Mouse (Mus musculus): Measurements from ENCODE around the gene Tiam1.
A peak's percentile ranks its signal among the peaks of the same experiment; 100 is the strongest.

Tiam1 gene

DNA sequence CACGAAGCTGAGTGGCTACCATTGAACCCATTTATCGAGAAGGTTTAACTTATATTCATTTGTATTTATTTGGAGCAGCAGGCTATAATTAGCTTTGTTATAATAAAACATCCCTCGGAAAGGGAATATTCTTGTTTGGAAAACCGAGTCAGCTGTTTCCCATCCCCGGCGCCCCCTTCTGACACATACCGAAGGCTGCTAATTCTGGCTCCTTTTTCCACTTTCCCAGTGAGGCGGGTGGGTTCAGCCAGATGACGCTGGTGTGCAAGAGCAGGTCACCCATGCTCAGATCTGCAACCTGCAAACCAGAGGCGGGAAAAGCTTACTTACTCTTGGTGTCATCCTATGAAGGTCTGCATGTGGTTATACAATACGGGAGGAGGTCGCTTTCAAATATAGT, 343.8 kb downstream of the Tiam1 start:
- DNase-seq (ENCODE audit: low spot score in 2 of 2) = no peak

DNA sequence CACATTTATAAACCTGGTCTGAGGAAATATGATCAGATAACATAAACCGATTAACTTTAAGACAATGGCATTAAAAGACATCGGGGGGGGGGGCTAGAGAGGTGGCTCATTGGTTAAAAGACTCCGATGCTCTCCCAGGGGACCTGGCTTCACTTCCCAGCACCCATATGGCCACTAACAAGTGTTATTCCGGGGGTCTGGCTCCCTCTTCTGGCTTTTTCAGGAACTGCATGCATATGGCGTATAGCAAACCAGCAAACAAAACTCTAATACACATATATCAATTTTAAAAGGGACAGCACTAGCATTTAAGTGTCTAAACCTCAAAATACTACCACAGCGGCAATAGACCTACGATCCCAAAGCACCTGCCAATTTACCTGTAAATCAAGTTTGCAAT, 347.0 kb downstream of the Tiam1 start:
- no peak for DNase-seq (ENCODE audit: low spot score in 2 of 2)

- no peak for DNase-seq (ENCODE audit: low spot score in 2 of 2)
Measured at GRCm38 (mm10) chr16:89789792-89790434, 353.7 kb downstream of the Tiam1 start.

GRCm38 (mm10) chr16:89785795-89786194, 357.8 kb downstream of the Tiam1 start:
- no peak for DNase-seq (ENCODE audit: low spot score in 2 of 2)

DNA sequence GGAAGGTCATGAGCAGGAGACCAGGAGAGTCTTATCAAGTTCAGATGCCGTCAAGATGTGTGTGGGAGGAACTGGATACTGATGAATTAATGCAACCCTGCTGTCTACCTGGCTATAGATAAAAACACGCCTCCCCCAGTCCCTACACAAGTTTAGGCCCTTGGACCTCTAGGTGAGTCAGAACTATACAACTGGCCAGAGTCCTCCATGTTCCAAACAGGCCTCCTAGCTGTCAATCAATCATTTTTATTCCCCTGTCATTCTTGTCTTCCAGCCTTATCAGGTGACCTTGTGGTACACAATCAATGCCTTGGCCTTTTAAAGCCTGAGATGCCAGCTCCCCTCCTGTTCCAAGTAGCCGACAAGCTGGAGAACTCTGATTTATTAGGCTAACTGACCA, 363.9 kb downstream of the Tiam1 start:
- DNase-seq (ENCODE audit: low spot score in 2 of 2) = no peak

GRCm38 (mm10) chr16:89777450-89777849, 366.1 kb downstream of the Tiam1 start:
- peak in 1 of 2 experiments; percentile 58 for DNase-seq (ENCODE audit: low spot score in 2 of 2)

GRCm38 (mm10) chr16:89774553-89774913, 369.0 kb downstream of the Tiam1 start:
- DNase-seq (ENCODE audit: low spot score in 2 of 2) = no peak

- peak; percentile 80 to 89 for DNase-seq (ENCODE audit: low spot score in 2 of 2)
Measured at GRCm38 (mm10) chr16:89773657-89774552, 369.7 kb downstream of the Tiam1 start.

DNA sequence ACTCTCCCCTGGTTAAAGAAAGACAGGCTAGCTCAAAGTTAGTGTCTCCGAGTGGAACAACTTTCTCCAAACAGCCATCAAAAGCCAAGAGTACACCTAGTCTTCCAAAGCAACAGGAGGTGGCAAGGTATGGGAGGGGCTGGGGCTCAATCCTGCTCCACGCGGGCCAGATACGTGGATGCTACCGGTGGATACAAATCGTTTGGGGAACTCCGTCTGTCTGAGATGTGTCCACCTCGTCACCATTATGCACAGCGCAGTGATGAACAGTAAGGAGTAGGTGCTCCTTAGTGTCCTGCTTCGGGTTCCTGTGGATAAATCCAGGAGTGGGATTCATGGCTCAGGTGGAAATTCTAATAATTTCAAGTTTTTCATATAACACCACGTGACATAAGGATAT, 377.6 kb downstream of the Tiam1 start:
- no peak for DNase-seq (ENCODE audit: low spot score in 2 of 2)

DNA sequence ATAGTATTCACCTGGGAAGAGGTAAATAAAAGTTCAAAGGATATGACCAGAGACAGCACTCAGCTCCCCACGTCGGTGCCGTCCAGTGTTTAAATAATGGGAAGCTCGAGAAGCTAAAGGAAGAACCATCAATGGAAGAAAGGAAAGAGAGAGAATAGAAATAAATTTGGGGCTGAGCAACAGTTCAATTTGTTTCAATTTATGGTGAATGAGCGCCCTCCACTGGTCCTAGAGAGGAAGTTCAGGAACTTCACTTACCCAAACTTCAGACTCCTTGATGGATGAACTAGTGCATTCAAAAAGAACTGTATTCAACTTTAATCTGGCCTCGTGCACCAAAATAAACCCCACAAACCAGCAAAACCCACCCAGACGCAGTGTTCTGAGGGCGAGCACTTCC, 378.1 kb downstream of the Tiam1 start:
- no peak for DNase-seq (ENCODE audit: low spot score in 2 of 2)

- DNase-seq (ENCODE audit: low spot score in 2 of 2) = no peak
Measured at GRCm38 (mm10) chr16:89763812-89764211, 379.8 kb downstream of the Tiam1 start.

DNA sequence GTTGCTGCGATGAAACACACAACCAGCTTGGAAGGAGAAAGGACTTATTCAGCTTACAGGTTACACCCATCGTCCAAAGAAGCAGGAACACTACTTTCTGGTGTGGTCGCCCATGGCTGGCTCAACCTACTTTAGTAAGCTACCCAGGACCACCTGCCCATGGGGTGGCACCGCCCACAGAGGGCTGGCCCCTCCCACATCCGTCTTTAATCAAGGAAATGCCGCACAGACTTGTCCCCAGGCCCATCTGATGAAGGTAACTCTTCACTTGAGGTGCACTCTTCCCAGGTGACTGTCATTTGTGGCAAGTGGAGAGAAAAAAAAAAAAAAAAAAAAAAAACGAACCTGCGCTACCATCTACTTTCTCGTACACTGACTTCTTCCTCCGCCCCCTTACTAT, 381.0 kb downstream of the Tiam1 start:
- DNase-seq (ENCODE audit: low spot score in 2 of 2) = no peak

DNA sequence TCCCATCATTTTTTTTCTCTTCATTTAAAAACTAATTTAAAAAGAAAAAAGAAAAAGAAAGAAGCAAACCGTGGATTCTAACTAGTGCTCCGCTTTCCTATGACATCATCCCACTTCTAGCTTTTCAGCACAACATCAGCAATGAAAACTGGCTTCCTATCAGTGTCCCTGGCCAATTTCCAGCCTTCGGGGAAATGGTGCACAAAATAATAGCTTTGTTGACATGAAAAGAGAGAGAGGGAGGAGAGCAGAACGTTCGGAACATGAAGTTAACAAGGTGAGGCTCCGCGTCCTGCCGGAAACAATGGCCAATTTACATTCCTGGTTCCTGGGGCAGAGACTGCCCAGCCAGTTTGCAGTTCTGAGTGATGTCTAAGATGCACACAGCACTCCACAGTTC, 381.5 kb downstream of the Tiam1 start:
- no peak for DNase-seq (ENCODE audit: low spot score in 2 of 2)

DNA sequence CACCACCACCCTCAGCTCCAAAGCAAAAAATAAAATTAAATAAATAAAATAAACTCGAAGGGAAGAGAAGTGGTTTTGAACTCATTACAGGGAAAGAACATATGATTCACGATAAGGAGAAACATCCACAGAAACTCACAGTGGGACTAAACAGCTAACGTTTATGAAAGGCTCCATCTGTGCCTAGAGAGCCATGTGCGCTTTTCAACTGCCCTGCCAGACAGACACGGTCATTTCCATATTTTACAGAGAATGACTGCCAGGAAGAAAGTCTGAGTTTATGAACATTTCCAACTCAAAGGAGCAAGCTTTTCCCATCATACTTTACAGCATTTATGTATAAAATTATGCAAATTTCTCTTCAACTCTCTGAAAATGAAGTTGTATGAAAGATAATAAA, 386.2 kb downstream of the Tiam1 start:
- DNase-seq (ENCODE audit: low spot score in 2 of 2) = no peak

GRCm38 (mm10) chr16:89754709-89755108, 388.9 kb downstream of the Tiam1 start:
- no peak for DNase-seq (ENCODE audit: low spot score in 2 of 2)

DNA sequence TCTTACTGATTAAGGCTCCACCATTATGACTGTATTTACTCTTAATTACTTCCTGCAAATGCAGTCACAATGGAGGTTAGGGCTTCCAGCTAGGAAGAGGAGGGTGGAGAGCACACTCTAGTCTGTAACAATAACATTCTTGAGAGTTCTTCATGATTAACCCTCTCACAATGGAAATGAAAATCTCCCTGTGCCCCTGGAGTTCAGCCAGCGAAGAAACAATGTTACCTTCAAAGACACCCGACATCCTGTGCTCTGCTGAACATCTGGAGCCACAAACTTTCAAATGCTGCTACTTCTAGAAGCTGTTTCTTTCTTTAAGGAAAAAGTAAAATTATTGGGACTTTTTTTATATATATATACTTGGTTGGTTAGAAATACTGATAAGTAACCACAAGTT, 395.7 kb downstream of the Tiam1 start:
- DNase-seq (ENCODE audit: low spot score in 2 of 2) = no peak

GRCm38 (mm10) chr16:89739559-89739958, 404.0 kb downstream of the Tiam1 start:
- DNase-seq (ENCODE audit: low spot score in 2 of 2) = no peak

GRCm38 (mm10) chr16:89738963-89739362, 404.6 kb downstream of the Tiam1 start:
- DNase-seq (ENCODE audit: low spot score in 2 of 2) = no peak

Data from right cerebral cortex, postnatal 36 days (tissue).